Mouse (Mus musculus): ENCODE measurements around the gene Wwc2. TPM values are rescaled to one million over a fixed set of nuclear protein-coding genes. Genes with fewer than 3 reads are reported as not detected.
A peak's percentile ranks its signal among the peaks of the same experiment; 100 is the strongest.

The Wwc2 gene
- polyA plus RNA-seq, 1 experiment from 2014 or later: 5.6 TPM

GRCm38 (mm10) chr8:47888841-47889570, 101.7 kb downstream of the Wwc2 start:
- Histone ChIP-seq H3K9me3 (no peaks in the 10 kb centered on the region), H3K4me3 (no peak overlapping the region), H3K9ac (no peak overlapping the region), H3K4me2 (no peak overlapping the region), H3K27me3 (replicated peaks) (no peaks in the 10 kb centered on the region), H3K27ac (no peak overlapping the region), H3K36me3 (replicated peaks) (no peaks in the 10 kb centered on the region), H3K4me1 (peaks cover 4% of the 10 kb centered on the region; the same call in 1 of the 2 replicates)
- 76% methylated on average over 11 of the region's 11 CpGs for WGBS
- no peak for ATAC-seq (replicated peaks)

- Histone ChIP-seq H3K27ac (no peak overlapping the region), H3K9me3 (no peaks in the 10 kb centered on the region), H3K36me3 (replicated peaks) (no peaks in the 10 kb centered on the region), H3K27me3 (replicated peaks) (no peaks in the 10 kb centered on the region), H3K4me3 (no peak overlapping the region), H3K4me1 (no peaks in the 10 kb centered on the region), H3K4me2 (no peak overlapping the region), H3K9ac (no peak overlapping the region)
- no peak for ATAC-seq (replicated peaks)
- 81% methylated on average over 5 of the region's 5 CpGs for whole genome bisulfite sequencing
These were observed 106.4 kb downstream of the Wwc2 start for GRCm38 (mm10) chr8:47884306-47884705.

GRCm38 (mm10) chr8:47883739-47884138, 107.0 kb downstream of the Wwc2 start:
- WGBS: 92% methylated on average over 8 of the region's 8 CpGs
- Histone ChIP-seq H3K36me3 (replicated peaks) (no peaks in the 10 kb centered on the region), H3K27ac (no peak overlapping the region), H3K4me1 (no peaks in the 10 kb centered on the region), H3K9ac (no peak overlapping the region), H3K27me3 (replicated peaks) (no peaks in the 10 kb centered on the region), H3K4me3 (no peak overlapping the region), H3K9me3 (no peaks in the 10 kb centered on the region), H3K4me2 (no peak overlapping the region)
- ATAC-seq (replicated peaks): no peak

- Histone ChIP-seq H3K36me3 (replicated peaks) (no peaks in the 10 kb centered on the region), H3K9ac (no peak overlapping the region), H3K27ac (no peak overlapping the region), H3K4me2 (no peak overlapping the region), H3K4me1 (no peaks in the 10 kb centered on the region), H3K9me3 (no peaks in the 10 kb centered on the region), H3K27me3 (replicated peaks) (no peaks in the 10 kb centered on the region), H3K4me3 (no peak overlapping the region)
- WGBS: 64% methylated on average over 3 of the region's 3 CpGs
- no peak for ATAC-seq (replicated peaks)
These were observed 112.2 kb downstream of the Wwc2 start for GRCm38 (mm10) chr8:47878516-47878915.

GRCm38 (mm10) chr8:47875865-47876264, 114.9 kb downstream of the Wwc2 start:
- H3K9me3 ChIP-seq: no peaks in the 10 kb centered on the region
- H3K4me1 ChIP-seq: no peaks in the 10 kb centered on the region
- H3K27ac ChIP-seq: no peak overlapping the region
- H3K27me3 ChIP-seq (replicated peaks): no peaks in the 10 kb centered on the region
- no peak overlapping the region for H3K9ac ChIP-seq
- ATAC-seq (replicated peaks): no peak
- no peak overlapping the region for H3K4me3 ChIP-seq
- H3K36me3 ChIP-seq (replicated peaks): no peaks in the 10 kb centered on the region
- WGBS: 95% methylated on average over 12 of the region's 12 CpGs
- H3K4me2 ChIP-seq: no peak overlapping the region

- Histone ChIP-seq H3K27ac (no peak overlapping the region), H3K9ac (no peak overlapping the region), H3K27me3 (replicated peaks) (no peaks in the 10 kb centered on the region), H3K4me2 (no peak overlapping the region), H3K9me3 (no peaks in the 10 kb centered on the region), H3K4me3 (no peak overlapping the region), H3K4me1 (no peaks in the 10 kb centered on the region), H3K36me3 (replicated peaks) (no peaks in the 10 kb centered on the region)
- WGBS: 67% methylated on average over 13 of the region's 13 CpGs
- ATAC-seq (replicated peaks): no peak
These were observed 116.1 kb downstream of the Wwc2 start for GRCm38 (mm10) chr8:47874497-47875178.

- no peak overlapping the region for H3K4me2 ChIP-seq
- H3K27ac ChIP-seq: no peak overlapping the region
- H3K9ac ChIP-seq: no peak overlapping the region
- no peaks in the 10 kb centered on the region for H3K9me3 ChIP-seq
- H3K27me3 ChIP-seq (replicated peaks): no peaks in the 10 kb centered on the region
- no peak overlapping the region for H3K4me3 ChIP-seq
- 53% methylated on average over 13 of the region's 13 CpGs for WGBS
- H3K4me1 ChIP-seq: no peaks in the 10 kb centered on the region
- ATAC-seq (replicated peaks): peak; percentile 88
- H3K36me3 ChIP-seq (replicated peaks): no peaks in the 10 kb centered on the region
These were observed 118.2 kb downstream of the Wwc2 start for GRCm38 (mm10) chr8:47872361-47873107.

- 25% methylated on average over 8 of the region's 8 CpGs for WGBS
- Histone ChIP-seq H3K4me2 (no peak overlapping the region), H3K36me3 (replicated peaks) (no peaks in the 10 kb centered on the region), H3K4me3 (no peak overlapping the region), H3K27me3 (replicated peaks) (no peaks in the 10 kb centered on the region), H3K4me1 (no peaks in the 10 kb centered on the region), H3K27ac (no peak overlapping the region), H3K9ac (no peak overlapping the region), H3K9me3 (no peaks in the 10 kb centered on the region)
- ATAC-seq (replicated peaks): peak; percentile 73
These were observed 123.7 kb downstream of the Wwc2 start for GRCm38 (mm10) chr8:47867067-47867466.

GRCm38 (mm10) chr8:47866568-47866967, 124.2 kb downstream of the Wwc2 start:
- H3K36me3 ChIP-seq (replicated peaks): no peaks in the 10 kb centered on the region
- ATAC-seq (replicated peaks): peak; percentile 18
- WGBS: 86% methylated on average over 8 of the region's 8 CpGs
- no peaks in the 10 kb centered on the region for H3K4me1 ChIP-seq
- no peak overlapping the region for H3K4me3 ChIP-seq
- H3K4me2 ChIP-seq: no peak overlapping the region
- no peaks in the 10 kb centered on the region for H3K9me3 ChIP-seq
- no peak overlapping the region for H3K27ac ChIP-seq
- H3K9ac ChIP-seq: no peak overlapping the region
- H3K27me3 ChIP-seq (replicated peaks): no peaks in the 10 kb centered on the region

- ATAC-seq (replicated peaks): no peak
- WGBS: 85% methylated on average over 12 of the region's 12 CpGs
- H3K36me3 ChIP-seq (replicated peaks): 0 out of 2 replicates have a peak, but pooled peaks cover 7% of the 10 kb centered on the region
- no peak overlapping the region for H3K4me3 ChIP-seq
- no peaks in the 10 kb centered on the region for H3K27me3 ChIP-seq (replicated peaks)
- no peak overlapping the region for H3K4me2 ChIP-seq
- H3K9me3 ChIP-seq: no peaks in the 10 kb centered on the region
- no peaks in the 10 kb centered on the region for H3K4me1 ChIP-seq
- H3K27ac ChIP-seq: no peak overlapping the region
- no peak overlapping the region for H3K9ac ChIP-seq
These were observed 131.5 kb downstream of the Wwc2 start for GRCm38 (mm10) chr8:47859259-47859658.

- Histone ChIP-seq H3K4me1 (no peaks in the 10 kb centered on the region), H3K4me3 (no peak overlapping the region), H3K36me3 (replicated peaks) (peaks cover 7% of the 10 kb centered on the region; the same call in 1 of the 2 replicates), H3K9me3 (no peaks in the 10 kb centered on the region), H3K9ac (no peak overlapping the region), H3K4me2 (no peak overlapping the region), H3K27ac (no peak overlapping the region), H3K27me3 (replicated peaks) (no peaks in the 10 kb centered on the region)
- WGBS: 85% methylated on average over 5 of the region's 5 CpGs
- no peak for ATAC-seq (replicated peaks)
These were observed 137.4 kb downstream of the Wwc2 start for GRCm38 (mm10) chr8:47853356-47853755.

GRCm38 (mm10) chr8:47852737-47853136, 138.0 kb downstream of the Wwc2 start:
- H3K4me2 ChIP-seq: no peak overlapping the region
- H3K36me3 ChIP-seq (replicated peaks): peaks cover 7% of the 10 kb centered on the region; the same call in 1 of the 2 replicates
- WGBS: 87% methylated on average over 5 of the region's 5 CpGs
- no peak overlapping the region for H3K27ac ChIP-seq
- ATAC-seq (replicated peaks): no peak
- H3K4me3 ChIP-seq: no peak overlapping the region
- H3K4me1 ChIP-seq: no peaks in the 10 kb centered on the region
- H3K9me3 ChIP-seq: no peaks in the 10 kb centered on the region
- H3K27me3 ChIP-seq (replicated peaks): no peaks in the 10 kb centered on the region
- H3K9ac ChIP-seq: no peak overlapping the region

All from midbrain, embryonic 15.5 days (tissue).